Mouse (Mus musculus) granulocyte monocyte progenitor cell, adult 5-6 weeks (primary cell): ENCODE measurements around the gene Nudt16l1. TPM values are rescaled to one million over a fixed set of nuclear protein-coding genes. Genes with fewer than 3 reads are reported as not detected.
A peak's percentile ranks its signal among the peaks of the same experiment; 100 is the strongest.

Experiments used
- ATAC-seq: replicated peaks from 2 replicates; pipeline ENCODE4 v1.8.0; 2016; ENCODE audit warnings: mild to moderate bottlenecking, moderate TSS enrichment, inconsistent platforms; ENCODE audit not compliant: poor library complexity, severe bottlenecking
- total RNA-seq, 2 experiments: library from RNA; stranded (forward) in 1 of 2; stranded (reverse) in 1 of 2; fragments of 200-712, 200-1000 nt in 1 of 2; fragments of >200 nt in 1 of 2; fragmentation: Nextera tagmentation in 1 of 2; gene quantifications; 2 replicates each; pipeline ENCODE4 v1.2.3; 2014 to 2017

Nudt16l1 gene
- total RNA-seq, 2 experiments from 2014 or later, result 15.8 to 51.5 TPM

- ATAC-seq, result peak; percentile 84
Measured at GRCm38 (mm10) chr16:4912907-4913782, 25.4 kb upstream of the Nudt16l1 start.

GRCm38 (mm10) chr16:4913783-4914735 lies 24.5 kb upstream of the Nudt16l1 start:
- peak; percentile 57 for ATAC-seq

DNA sequence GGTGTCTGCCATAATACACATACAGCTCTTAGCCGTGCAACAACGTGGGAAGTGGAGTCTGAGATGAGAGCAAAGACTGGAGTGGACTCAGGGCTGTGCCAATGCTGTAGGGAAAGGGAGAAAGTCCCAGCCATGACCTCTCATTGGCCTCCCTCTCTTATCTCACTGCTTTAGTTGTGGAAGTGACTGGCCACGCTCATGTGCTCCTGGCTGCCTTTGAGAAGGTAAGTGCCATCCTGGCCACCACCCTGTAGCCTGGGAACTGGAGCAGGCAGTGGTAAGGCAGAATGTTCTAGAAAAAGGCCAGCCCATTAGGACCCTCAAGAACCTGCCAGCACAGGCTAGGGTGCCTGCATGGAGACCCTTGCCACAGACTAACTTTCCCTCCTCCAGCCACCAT lies 22.6 kb upstream of the Nudt16l1 start:
- ATAC-seq, result no peak

DNA sequence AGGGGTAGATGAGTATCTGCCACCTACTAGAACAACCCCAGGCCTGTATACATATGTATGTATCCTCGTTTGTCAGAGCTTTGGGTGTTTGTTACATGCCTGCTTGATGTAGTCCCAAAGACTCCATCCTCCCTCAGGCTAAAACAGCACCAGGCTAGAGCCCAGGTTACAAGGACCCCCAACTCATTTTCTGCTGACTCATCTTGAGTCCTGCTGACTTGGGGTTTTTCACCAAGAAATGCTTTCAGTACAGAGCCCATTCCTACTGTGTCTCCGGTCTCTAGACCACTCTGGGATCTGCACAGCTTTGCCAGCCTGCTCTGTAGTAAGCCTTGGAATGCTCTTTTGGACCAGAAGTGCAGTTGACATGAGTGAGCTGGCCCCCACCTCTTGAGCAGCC lies 22.0 kb upstream of the Nudt16l1 start:
- ATAC-seq, result no peak

DNA sequence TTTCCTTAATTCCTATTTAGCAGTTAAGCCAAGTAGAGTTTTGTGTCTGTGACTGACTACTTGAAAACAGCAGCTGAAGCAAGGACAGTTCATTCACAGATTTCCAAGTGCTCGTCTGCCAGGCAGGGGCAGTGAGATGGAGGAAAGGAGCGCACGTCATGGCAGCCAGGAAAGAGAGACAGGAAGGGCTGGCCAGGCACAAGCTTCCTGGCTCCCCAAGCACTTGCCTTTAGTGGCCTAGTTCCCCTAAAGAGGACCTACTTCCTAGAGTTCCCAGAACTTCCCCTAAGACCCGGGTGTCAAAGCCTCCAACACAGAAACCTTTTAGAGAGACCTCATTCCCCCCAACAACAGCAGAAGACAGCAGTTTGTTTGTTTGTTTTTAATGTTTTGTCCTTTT lies 18.0 kb upstream of the Nudt16l1 start:
- ATAC-seq, result peak; percentile 86

DNA sequence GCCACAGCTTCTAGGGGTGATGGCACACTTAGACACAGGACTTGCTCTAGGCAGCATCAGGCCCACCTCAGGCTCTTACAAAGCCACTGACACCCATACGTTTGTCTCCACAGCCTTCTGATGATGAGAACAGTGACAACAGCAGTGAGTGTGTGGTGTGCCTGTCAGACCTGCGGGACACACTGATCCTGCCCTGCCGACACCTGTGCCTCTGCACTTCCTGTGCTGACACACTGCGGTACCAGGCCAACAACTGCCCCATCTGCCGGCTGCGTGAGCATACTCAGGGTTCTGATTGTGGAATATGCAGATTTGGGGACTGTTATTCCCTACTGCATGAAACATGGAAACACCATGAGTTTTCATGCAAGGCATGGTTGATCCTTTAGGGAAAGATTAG lies 16.1 kb upstream of the Nudt16l1 start:
- no peak for ATAC-seq

DNA sequence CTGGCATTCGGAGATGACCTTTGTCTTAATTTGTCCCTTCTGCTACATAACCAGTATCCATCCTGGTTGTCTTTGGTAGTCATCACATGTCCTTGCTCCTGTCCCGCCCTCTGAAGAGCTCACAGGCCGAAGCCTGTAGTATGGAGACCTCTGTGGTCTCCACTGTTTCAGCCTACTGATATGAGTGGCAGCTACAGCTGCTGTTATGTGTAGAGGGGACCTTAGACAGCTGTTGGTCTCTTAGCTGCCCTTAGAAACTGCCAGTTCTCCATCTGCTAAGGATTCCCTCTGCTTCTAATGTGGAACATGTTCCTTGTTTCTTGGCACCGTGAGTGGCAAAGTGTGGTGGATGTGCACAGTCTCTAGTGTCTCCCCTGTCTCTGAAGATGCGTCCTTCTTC lies 14.6 kb upstream of the Nudt16l1 start:
- ATAC-seq, result no peak

- no peak for ATAC-seq
Measured at GRCm38 (mm10) chr16:4927967-4928366, 10.6 kb upstream of the Nudt16l1 start.

- ATAC-seq, result no peak
Measured at GRCm38 (mm10) chr16:4928474-4928873, 10.1 kb upstream of the Nudt16l1 start.

DNA sequence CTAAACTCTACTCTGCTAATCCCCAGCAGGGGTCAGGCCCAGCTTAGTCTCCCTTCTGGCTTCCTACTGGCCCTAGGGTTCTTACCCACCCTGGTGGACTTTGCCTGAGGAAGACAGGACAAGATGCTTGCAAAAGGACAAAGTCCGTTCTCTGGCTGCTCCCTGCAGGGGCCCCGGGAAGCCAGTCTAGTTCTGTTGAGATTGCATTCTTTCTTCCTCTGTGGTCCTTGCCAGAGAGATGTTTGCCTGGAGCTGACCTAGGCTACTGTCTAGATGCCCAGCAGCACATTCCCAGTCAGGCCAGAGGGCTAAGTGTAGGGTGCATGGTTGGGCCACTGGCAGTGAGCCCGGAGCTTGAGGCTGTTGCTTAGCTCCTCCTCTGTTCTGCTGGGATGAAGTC lies 6.1 kb upstream of the Nudt16l1 start:
- no peak for ATAC-seq

- no peak for ATAC-seq
Measured at GRCm38 (mm10) chr16:4935430-4935829, 3.1 kb upstream of the Nudt16l1 start.

GRCm38 (mm10) chr16:4935931-4936703 lies 2.4 kb upstream of the Nudt16l1 start:
- no peak for ATAC-seq

- no peak for ATAC-seq
Measured at GRCm38 (mm10) chr16:4937351-4938190, 990 bp upstream of the Nudt16l1 start.

DNA sequence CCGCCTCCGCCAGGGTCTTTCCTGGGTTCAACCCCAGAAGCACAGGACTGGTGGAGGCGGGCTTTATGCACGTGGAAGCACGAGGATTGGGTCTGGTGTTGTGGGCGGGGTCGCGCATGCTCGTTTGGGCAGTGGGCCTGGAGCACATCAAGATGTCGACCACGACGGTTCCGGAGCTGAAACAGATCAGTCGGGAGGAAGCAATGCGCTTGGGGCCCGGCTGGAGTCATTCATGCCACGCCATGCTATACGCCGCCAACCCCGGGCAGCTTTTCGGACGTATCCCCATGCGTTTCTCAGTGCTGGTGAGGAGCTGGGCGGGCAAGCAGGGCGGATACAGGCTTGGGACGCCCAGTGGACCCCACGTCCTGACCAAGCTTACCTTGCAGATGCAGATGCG lies 428 bp downstream of the Nudt16l1 start:
- ATAC-seq, result peak; percentile 91

GRCm38 (mm10) chr16:4939412-4939811 lies 851 bp downstream of the Nudt16l1 start:
- peak; percentile 67 for ATAC-seq

DNA sequence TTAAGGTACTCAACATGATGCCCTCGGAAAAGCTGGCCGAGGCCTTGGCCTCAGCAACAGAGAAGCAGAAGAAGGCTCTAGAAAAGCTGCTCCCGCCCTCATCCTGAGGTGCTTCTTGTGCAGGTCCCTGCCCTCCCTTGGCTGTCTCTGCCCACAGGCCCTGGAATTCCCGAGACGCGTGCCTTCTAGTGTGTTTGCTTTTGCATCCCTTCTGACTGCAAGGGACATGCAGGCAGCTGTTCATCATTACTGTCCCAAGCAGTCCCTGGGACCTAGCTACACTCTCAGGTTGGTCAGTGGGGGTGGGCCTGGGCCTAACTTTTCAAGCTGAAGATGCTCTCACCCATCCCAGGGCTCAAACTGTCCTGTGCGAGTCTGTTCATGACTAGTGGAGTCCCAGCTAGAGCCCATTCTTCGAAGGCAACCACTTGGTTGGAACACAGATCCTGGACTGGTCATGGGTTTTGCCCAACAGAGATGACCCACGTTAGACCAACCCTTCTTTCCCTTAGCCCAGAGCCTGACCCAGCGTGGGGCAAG lies 1.8 kb downstream of the Nudt16l1 start:
- no peak for ATAC-seq

- ATAC-seq, result no peak
Measured at GRCm38 (mm10) chr16:4941016-4941415, 2.5 kb downstream of the Nudt16l1 start.

- ATAC-seq, result no peak
Measured at GRCm38 (mm10) chr16:4942868-4943267, 4.3 kb downstream of the Nudt16l1 start.

GRCm38 (mm10) chr16:4943431-4943830 lies 4.9 kb downstream of the Nudt16l1 start:
- ATAC-seq, result no peak
